9 mouse cellular contexts compared by ENCODE assay signal in genomic region chr1:37220134-37220907, GRCm38 (mm10). TPM values are rescaled to one million over a fixed set of nuclear protein-coding genes. Genes with fewer than 3 reads are reported as not detected.
DNase-seq lines count a peak whose midpoint lies in the region; ATAC-seq and TF ChIP-seq lines count a peak whose summit lies in the region.
"Had no signal": no experiment of that assay in that cellular context is flagged by ENCODE, and none has a peak within 500 bp of the region (broad histone marks: within the 10 kb centered on the region; RNA-seq: fewer than 3 reads in every experiment).

No protein-coding gene starts in this region.

- H3K4me1 ChIP-seq in forebrain, embryonic 11.5 days (replicated peaks; ENCODE audit: control insufficient read depth, insufficient read depth, low read length) = peaks cover 6% of the 10 kb centered on the region; the same call in 1 of the 2 replicates
- H3K4me1 ChIP-seq in midbrain, embryonic 15.5 days = peaks cover 35% of the 10 kb centered on the region
- H3K4me1 ChIP-seq in lung, postnatal 0 days (ENCODE audit: insufficient read depth, low read depth, low read length) = no peaks in the 10 kb centered on the region
- H3K4me1 ChIP-seq: lung, embryonic 15.5 days had no signal

- H3K27me3 ChIP-seq in forebrain, embryonic 11.5 days (ENCODE audit: control insufficient read depth, insufficient read depth, low read length) = no peaks in the 10 kb centered on the region
- H3K27me3 ChIP-seq in midbrain, embryonic 15.5 days (replicated peaks) = peaks cover 2% of the 10 kb centered on the region; the same call in 1 of the 2 replicates
- no peaks in the 10 kb centered on the region for H3K27me3 ChIP-seq in lung, postnatal 0 days (replicated peaks; ENCODE audit: insufficient read depth, low read length)
- H3K27me3 ChIP-seq: lung, embryonic 15.5 days had no signal

- H3K9ac ChIP-seq in forebrain, embryonic 11.5 days (ENCODE audit: low read length) = no peak overlapping the region
- H3K9ac ChIP-seq in midbrain, embryonic 15.5 days = no peak overlapping the region
- H3K9ac ChIP-seq in lung, postnatal 0 days (replicated peaks; ENCODE audit: low read depth) = no peak overlapping the region
- H3K9ac ChIP-seq: lung, embryonic 15.5 days had no signal

- peak; percentile 72; the same call in 1 of the 2 replicates for ATAC-seq in forebrain, embryonic 11.5 days (replicated peaks; ENCODE audit: low FRiP score)
- ATAC-seq in midbrain, embryonic 15.5 days (replicated peaks) = peak; percentile 98
- ATAC-seq in monocyte, adult 5-6 weeks (replicated peaks; ENCODE audit: insufficient number of reproducible peaks, low FRiP score, low TSS enrichment, poor library complexity, severe bottlenecking) = no peak
- no peak for ATAC-seq in lung, postnatal 0 days

- 41% methylated on average over 6 of the region's 6 CpGs for WGBS in forebrain, embryonic 11.5 days
- WGBS in midbrain, embryonic 15.5 days = 19% methylated on average over 6 of the region's 6 CpGs
- 63% methylated on average over 6 of the region's 6 CpGs for WGBS in lung, postnatal 0 days

- peak; percentile 43 to 59 for DNase-seq in adrenal gland, adult (ENCODE audit: inconsistent age in 2 of 2, low spot score in 1 of 2)
- no peak for DNase-seq in adrenal gland, postnatal 10 days
- DNase-seq in forebrain, embryonic 11.5 days (ENCODE audit: low spot score) = peak; percentile 73
- DNase-seq in layer of hippocampus, adult 18-20 months (ENCODE audit: low spot score in 2 of 2) = peak; percentile 84 to 96
- no peak for DNase-seq in lung, postnatal 0 days (ENCODE audit: low spot score)
- no peak for DNase-seq in kidney, postnatal 14 days

- H3K4me2 ChIP-seq in forebrain, embryonic 11.5 days (ENCODE audit: low read depth, low read length, severe bottlenecking) = no peak overlapping the region
- H3K4me2 ChIP-seq in midbrain, embryonic 15.5 days = peak overlapping the region; percentile 38
- no peak overlapping the region for H3K4me2 ChIP-seq in lung, postnatal 0 days (replicated peaks; ENCODE audit: low read depth, low read length)
- H3K4me2 ChIP-seq: lung, embryonic 15.5 days had no signal

- no peaks in the 10 kb centered on the region for H3K36me3 ChIP-seq in forebrain, embryonic 11.5 days (ENCODE audit: control insufficient read depth, insufficient read depth, low read length)
- no peaks in the 10 kb centered on the region for H3K36me3 ChIP-seq in midbrain, embryonic 15.5 days (replicated peaks)
- no peaks in the 10 kb centered on the region for H3K36me3 ChIP-seq in lung, postnatal 0 days (ENCODE audit: insufficient read depth, low read length)
- H3K36me3 ChIP-seq: lung, embryonic 15.5 days had no signal

- H3K27ac ChIP-seq in forebrain, embryonic 11.5 days (ENCODE audit: low read depth, low read length) = no peak overlapping the region
- peak overlapping the region; percentile 83 for H3K27ac ChIP-seq in midbrain, embryonic 15.5 days
- no peak overlapping the region for H3K27ac ChIP-seq in lung, postnatal 0 days (ENCODE audit: low read length)
- H3K27ac ChIP-seq: lung, embryonic 15.5 days had no signal

- no peak for TF ChIP-seq CTCF in lung, postnatal 0 days (IDR thresholded peaks at IDR 0.05)

- TF ChIP-seq EP300 in lung, postnatal 0 days (IDR thresholded peaks at IDR 0.05) = no peak

- no peak overlapping the region for H3K4me3 ChIP-seq in forebrain, embryonic 11.5 days (ENCODE audit: low read depth, low read length)
- H3K4me3 ChIP-seq in midbrain, embryonic 15.5 days = no peak overlapping the region
- H3K4me3 ChIP-seq in lung, postnatal 0 days (ENCODE audit: low read depth, low read length) = no peak overlapping the region
- H3K4me3 ChIP-seq: lung, embryonic 15.5 days had no signal

- H3K9me3 ChIP-seq in forebrain, embryonic 11.5 days (ENCODE audit: control insufficient read depth, low read length) = no peaks in the 10 kb centered on the region
- no peaks in the 10 kb centered on the region for H3K9me3 ChIP-seq in midbrain, embryonic 15.5 days
- no peaks in the 10 kb centered on the region for H3K9me3 ChIP-seq in lung, postnatal 0 days (ENCODE audit: low read length)
- H3K9me3 ChIP-seq: lung, embryonic 15.5 days had no signal

RNA-seq across cellular contexts. Expression of gene Cnga3, which starts 6.1 kb away (rescaled TPM):
- total RNA-seq in adrenal gland, postnatal 10 days (2021) = 1 to 10 TPM; 1.5 to 2.2 TPM
- 0.36 TPM in 1 of 2 replicates, not detected in the other for polyA plus RNA-seq in forebrain, embryonic 11.5 days (2014; fragmentation: Nextera tagmentation; extraction: Ambion mirVana)
- 1 to 10 TPM in 1 of 2 experiments, under 1 TPM in 1; 0.38 to 1.5 TPM for total RNA-seq in layer of hippocampus, adult 18-20 months (2021)
- polyA plus RNA-seq in midbrain, embryonic 15.5 days (2015; fragmentation: Nextera tagmentation; extraction: Ambion mirVana) = 0.21 and 0.26 TPM in 2 replicates
- total RNA-seq in monocyte, adult 5-6 weeks (2017) = not detected in 3 replicates
- not detected in 2 replicates for polyA plus RNA-seq in lung, postnatal 0 days (2015; fragmentation: Nextera tagmentation; extraction: Ambion mirVana)
- polyA plus RNA-seq: lung, embryonic 15.5 days had no signal

Comparison
In these comparisons a context has a peak if more than half of its experiments do, and no peak if none do; other contexts are left out.
1. DNase-seq: peak in adrenal gland, adult (2 of 2), forebrain, embryonic 11.5 days (single experiment) and layer of hippocampus, adult 18-20 months (2 of 2); none in adrenal gland, postnatal 10 days (single experiment), lung, postnatal 0 days (single experiment) and kidney, postnatal 14 days (single experiment).
2. ATAC-seq: peak in forebrain, embryonic 11.5 days (single experiment) and midbrain, embryonic 15.5 days (single experiment); none in monocyte, adult 5-6 weeks (single experiment) and lung, postnatal 0 days (single experiment).